Mouse (Mus musculus) MEL (cell line): ENCODE data around the gene Tsen54. TPM values are rescaled to one million over a fixed set of nuclear protein-coding genes. Genes with fewer than 3 reads are reported as not detected.

Experiments used
- DNase-seq: peaks from one replicate; pipeline ENCODE4 v3.0.0; 2011; ENCODE audit warnings: low read depth, low spot score
- H3K27ac ChIP-seq: 2 replicates; pipeline ENCODE4 v1.5.1; 2012; ENCODE audit warnings: low read depth, mild to moderate bottlenecking, control low read depth, low read length, moderate library complexity; ENCODE audit not compliant: control insufficient read depth
- H3K27me3 ChIP-seq, 2 experiments: fragments of 150-350 bp in 1 of 2; sonication (generic) in 1 of 2; 2 replicates each; pipeline ENCODE4 v1.6.1; 2012; ENCODE audit warnings: low read length in 2 of 2, mild to moderate bottlenecking in 2 of 2, improper control_type of control experiment in 1 of 2, moderate library complexity in 1 of 2; ENCODE audit not compliant: insufficient read depth in 2 of 2, control insufficient read depth in 1 of 2
- H3K36me3 ChIP-seq, 2 experiments: 2 replicates each; pipeline ENCODE4 v1.6.1; 2012 to 2014; ENCODE audit warnings: low read length in 2 of 2, improper control_type of control experiment in 1 of 2, inconsistent platforms in 1 of 2, mild to moderate bottlenecking in 1 of 2; ENCODE audit not compliant: insufficient read depth in 2 of 2, control insufficient read depth in 1 of 2
- H3K4me1 ChIP-seq, 2 experiments: fragments of 150-350 bp in 1 of 2; sonication (generic) in 1 of 2; 2 replicates each; pipeline ENCODE4 v1.6.1; 2012; ENCODE audit warnings: low read length in 2 of 2, improper control_type of control experiment in 1 of 2, mild to moderate bottlenecking in 1 of 2; ENCODE audit not compliant: insufficient read depth in 2 of 2, control insufficient read depth in 1 of 2
- H3K4me3 ChIP-seq, 2 experiments: fragments of 150-350 bp in 1 of 2; sonication (generic) in 1 of 2; 2 replicates each; pipeline ENCODE4 v1.5.1; 2012; ENCODE audit warnings: low read depth in 2 of 2, low read length in 2 of 2, mild to moderate bottlenecking in 2 of 2, moderate library complexity in 2 of 2, control low read depth in 1 of 2, improper control_type of control experiment in 1 of 2; ENCODE audit not compliant: control insufficient read depth in 1 of 2, insufficient read depth in 1 of 2
- H3K79me2 ChIP-seq: 2 replicates; pipeline ENCODE4 v1.6.1; 2012; ENCODE audit warnings: mild to moderate bottlenecking, low read length, moderate library complexity; ENCODE audit not compliant: control insufficient read depth, poor library complexity, insufficient read depth
- H3K9ac ChIP-seq: 2 replicates; pipeline ENCODE4 v1.6.1; 2012; ENCODE audit warnings: low read depth, mild to moderate bottlenecking, control low read depth, low read length, moderate library complexity; ENCODE audit not compliant: control insufficient read depth, poor library complexity, severe bottlenecking
- H3K9me3 ChIP-seq: fragments of 150-350 bp; sonication (generic); replicated peaks from 2 replicates; pipeline ENCODE4 v1.6.1; 2012; ENCODE audit warnings: mild to moderate bottlenecking, low read length, improper control_type of control experiment, moderate library complexity; ENCODE audit not compliant: insufficient read depth
- BHLHE40 ChIP-seq: IDR thresholded peaks from 2 replicates; pipeline ENCODE4 v1.6.1; 2012; ENCODE audit warnings: low read depth, mild to moderate bottlenecking, inconsistent platforms, low read length, improper control_type of control experiment, borderline replicate concordance
- CHD2 ChIP-seq: IDR thresholded peaks from 2 replicates; pipeline ENCODE4 v1.6.1; 2011; ENCODE audit warnings: low read length, improper control_type of control experiment
- CTCF ChIP-seq, 3 experiments: IDR thresholded peaks in 2 of 3; conservative IDR thresholded peaks in 1 of 3; 2 replicates each; pipeline ENCODE4 v1.5.1; 2011 to 2012; ENCODE audit warnings: low read length in 3 of 3, low read depth in 2 of 3, mild to moderate bottlenecking in 2 of 3, improper control_type of control experiment in 1 of 3, inconsistent platforms in 1 of 3, mixed read lengths in 1 of 3, moderate library complexity in 1 of 3; ENCODE audit not compliant: control insufficient read depth in 1 of 3, insufficient read depth in 1 of 3, poor library complexity in 1 of 3, severe bottlenecking in 1 of 3
- E2F4 ChIP-seq: IDR thresholded peaks from 2 replicates; pipeline ENCODE4 v1.6.1; 2011; ENCODE audit warnings: low read depth, low read length, improper control_type of control experiment, borderline replicate concordance
- ETS1 ChIP-seq: IDR thresholded peaks from 2 replicates; pipeline ENCODE4 v1.6.1; 2012; ENCODE audit warnings: low read depth, mild to moderate bottlenecking, inconsistent platforms, low read length, improper control_type of control experiment, moderate library complexity
- GABPA ChIP-seq: IDR thresholded peaks from 2 replicates; pipeline ENCODE4 v1.6.1; 2012; ENCODE audit warnings: low read depth, mild to moderate bottlenecking, inconsistent platforms, low read length, improper control_type of control experiment, moderate library complexity
- HCFC1 ChIP-seq: IDR thresholded peaks from 2 replicates; pipeline ENCODE4 v1.6.1; 2012; ENCODE audit warnings: low read depth, mild to moderate bottlenecking, inconsistent platforms, low read length, improper control_type of control experiment, moderate library complexity
- JUND ChIP-seq: IDR thresholded peaks from 2 replicates; pipeline ENCODE4 v1.6.1; 2011; ENCODE audit warnings: low read depth, mild to moderate bottlenecking, improper control_type of control experiment, low read length
- MAFK ChIP-seq: IDR thresholded peaks from 2 replicates; pipeline ENCODE4 v1.6.1; 2011; ENCODE audit warnings: low read depth, mild to moderate bottlenecking, low read length, improper control_type of control experiment, borderline replicate concordance
- MAX ChIP-seq: IDR thresholded peaks from 2 replicates; pipeline ENCODE4 v1.6.1; 2011; ENCODE audit warnings: low read length, improper control_type of control experiment
- MAZ ChIP-seq: IDR thresholded peaks from 2 replicates; pipeline ENCODE4 v1.6.1; 2012; ENCODE audit warnings: low read depth, mild to moderate bottlenecking, inconsistent platforms, low read length, improper control_type of control experiment
- MXI1 ChIP-seq: IDR thresholded peaks from 2 replicates; pipeline ENCODE4 v1.6.1; 2011; ENCODE audit warnings: mild to moderate bottlenecking, low read depth, low read length, improper control_type of control experiment
- NELFE ChIP-seq: IDR thresholded peaks from 2 replicates; pipeline ENCODE4 v1.6.1; 2011; ENCODE audit warnings: low read depth, low read length, improper control_type of control experiment
- POLR2AphosphoS2 ChIP-seq: IDR thresholded peaks from 2 replicates; pipeline ENCODE4 v1.6.1; 2011; ENCODE audit warnings: low read length, improper control_type of control experiment
- POLR2AphosphoS5 ChIP-seq: IDR thresholded peaks from 2 replicates; pipeline ENCODE4 v1.6.1; 2012; ENCODE audit warnings: low read depth, borderline replicate concordance, mild to moderate bottlenecking, inconsistent platforms, low read length, moderate library complexity, mixed read lengths
- SIN3A ChIP-seq: IDR thresholded peaks from 2 replicates; pipeline ENCODE4 v1.6.1; 2012; ENCODE audit warnings: low read length, improper control_type of control experiment, inconsistent platforms
- SMC3 ChIP-seq: IDR thresholded peaks from 2 replicates; pipeline ENCODE4 v1.6.1; 2011; ENCODE audit warnings: low read depth, low read length, improper control_type of control experiment
- TBP ChIP-seq: IDR thresholded peaks from 2 replicates; pipeline ENCODE4 v1.8.0; 2011; ENCODE audit warnings: low read depth, low read length, improper control_type of control experiment
- ZC3H11A ChIP-seq: IDR thresholded peaks from 2 replicates; pipeline ENCODE4 v1.6.1; 2012; ENCODE audit warnings: low read depth, mild to moderate bottlenecking, inconsistent platforms, low read length, improper control_type of control experiment
- ZNF384 ChIP-seq: IDR thresholded peaks from 2 replicates; pipeline ENCODE4 v1.6.1; 2012; ENCODE audit warnings: low read depth, mild to moderate bottlenecking, inconsistent platforms, low read length, improper control_type of control experiment
- polyA plus RNA-seq, 2 experiments: library from polyadenylated mRNA; stranded (reverse) in 1 of 2; unstranded in 1 of 2; fragments of >175 nt in 1 of 2; fragments of >200 nt in 1 of 2; gene quantifications; 2 replicates each; pipeline versions ENCODE4 v1.2.1 to v1.2.4; 2012; ENCODE audit warnings: low replicate concordance in 2 of 2, low read depth in 1 of 2; ENCODE audit not compliant: insufficient read length in 2 of 2, insufficient read depth in 1 of 2, missing spikeins in 1 of 2
- total RNA-seq: library from RNA; depleted of rRNA; stranded (reverse); fragments of 300-350 nt; gene quantifications from 2 replicates; pipeline ENCODE4 v1.2.3, GENCODE M21; 2012

Tsen54 gene
- total and polyA plus RNA-seq, 3 experiments = 55.8 to 72.0 TPM; not detected in 1

DNA sequence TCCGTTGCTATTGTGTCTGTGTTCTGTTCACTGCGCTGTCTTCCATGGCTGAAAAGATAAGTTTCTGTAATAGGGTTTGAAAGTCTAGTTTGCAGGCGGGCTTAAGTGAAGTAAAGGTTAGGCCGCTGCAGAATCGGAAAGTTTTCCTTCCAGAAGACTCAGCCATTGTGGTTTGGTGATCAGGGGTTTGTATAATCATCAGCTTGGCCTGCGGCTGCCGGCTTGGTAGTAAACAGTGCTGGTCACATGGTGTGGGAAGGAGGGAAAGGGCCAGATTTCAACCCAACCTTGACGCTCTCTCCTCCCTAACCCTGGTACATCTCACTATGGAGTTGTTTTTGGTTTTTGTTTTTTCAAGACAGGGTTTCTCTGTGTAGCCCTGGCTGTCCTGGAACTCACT, 47.5 kb upstream of the Tsen54 start:
- TF ChIP-seq BHLHE40 (no peak), MAFK (no peak), CTCF (IDR thresholded peaks at IDR 0.05 in 2 of 3, conservative IDR thresholded peaks at IDR 0.05 in 1 of 3; ENCODE audit: control insufficient read depth in 1 of 3, insufficient read depth in 1 of 3, low read depth in 2 of 3, low read length in 3 of 3, poor library complexity in 1 of 3, severe bottlenecking in 1 of 3) (no peak)
- no peak overlapping the region for H3K27ac ChIP-seq
- no peaks in the 10 kb centered on the region for H3K27me3 ChIP-seq
- peaks cover 0 to 6% of the 10 kb centered on the region in 2 experiments; a peak in 2 of 4 replicates for H3K36me3 ChIP-seq
- no peak for DNase-seq
- peaks cover 5% of the 10 kb centered on the region; the same call in 1 of the 2 replicates for H3K79me2 ChIP-seq
- H3K4me1 ChIP-seq = peaks cover 5 to 10% of the 10 kb centered on the region in 2 experiments
- no peak overlapping the region for H3K4me3 ChIP-seq
- no peak overlapping the region for H3K9ac ChIP-seq
- H3K9me3 ChIP-seq = no peaks in the 10 kb centered on the region

DNA sequence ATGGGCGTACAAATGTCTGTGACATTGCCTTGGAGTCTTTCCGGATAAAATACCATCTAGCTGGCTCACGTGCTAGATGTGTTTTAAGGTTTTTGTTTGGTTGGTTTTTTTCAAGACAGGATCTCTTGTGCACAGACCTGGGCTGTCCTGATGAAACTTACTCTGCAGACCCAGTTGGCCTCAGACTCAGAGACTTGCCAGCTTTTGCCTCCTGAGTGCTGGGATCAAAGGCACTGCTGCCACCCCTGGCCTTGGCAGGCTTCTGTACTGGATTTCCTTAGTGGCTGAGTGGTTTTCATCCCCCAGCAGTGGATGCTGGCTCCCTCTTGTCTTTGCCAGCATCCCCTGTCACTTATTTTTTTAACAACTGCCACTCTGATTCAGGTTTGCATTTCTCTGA, 45.6 kb upstream of the Tsen54 start:
- no peak for DNase-seq
- TF ChIP-seq ETS1 (no peak), HCFC1 (no peak), CTCF (IDR thresholded peaks at IDR 0.05 in 2 of 3, conservative IDR thresholded peaks at IDR 0.05 in 1 of 3; ENCODE audit: control insufficient read depth in 1 of 3, insufficient read depth in 1 of 3, low read depth in 2 of 3, low read length in 3 of 3, poor library complexity in 1 of 3, severe bottlenecking in 1 of 3) (no peak), MAZ (no peak), TBP (no peak), E2F4 (no peak), ZC3H11A (no peak), GABPA (no peak), MAX (no peak), JUND (no peak), ZNF384 (no peak), POLR2AphosphoS5 (no peak), SMC3 (no peak), NELFE (no peak), CHD2 (no peak), SIN3A (no peak), MXI1 (no peak), POLR2AphosphoS2 (no peak)
- Histone ChIP-seq H3K9ac (no peak overlapping the region), H3K27ac (no peak overlapping the region), H3K27me3 (no peaks in the 10 kb centered on the region), H3K4me1 (peaks cover 5 to 7% of the 10 kb centered on the region in 2 experiments), H3K79me2 (peaks cover 5% of the 10 kb centered on the region; the same call in 1 of the 2 replicates), H3K36me3 (peaks cover 0 to 6% of the 10 kb centered on the region in 2 experiments; a peak in 2 of 4 replicates), H3K4me3 (no peak overlapping the region), H3K9me3 (no peaks in the 10 kb centered on the region)
